Mouse (Mus musculus): ENCODE measurements around the gene Gm39566. TPM values are rescaled to one million over a fixed set of nuclear protein-coding genes. Genes with fewer than 3 reads are reported as not detected.
"Not testable (repeated sequence)": the region's sequence is repeated elsewhere in the genome, so short reads cannot be mapped to it uniquely, and the experiment has no call there.

Gene Gm39566
- not detected in 2 replicates for polyA plus RNA-seq (2014; fragmentation: Nextera tagmentation; extraction: Ambion mirVana)

DNA sequence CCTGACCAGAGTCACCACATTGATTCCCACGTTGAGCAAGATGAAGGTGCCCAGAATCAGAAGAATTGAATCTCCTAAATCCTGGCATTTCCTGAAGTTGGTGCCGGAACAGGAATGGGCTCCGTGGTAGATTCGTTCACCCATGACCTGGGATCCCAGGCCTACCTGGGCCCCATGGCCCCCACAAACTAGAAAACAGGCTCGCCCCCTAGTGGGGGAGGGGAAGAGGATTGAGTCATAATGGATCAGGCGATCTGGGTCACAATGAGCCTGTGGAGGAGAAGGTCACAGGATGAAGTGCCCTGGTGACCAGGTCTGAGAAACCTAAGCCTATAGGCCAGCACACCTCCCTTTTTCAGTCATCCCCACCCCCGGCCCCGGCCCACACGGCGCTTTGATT is at the start of gene Gm39566:
TSS of gene Gm39566 (minus strand) at position 144 of the 400 bp plus-strand sequence.
- Histone ChIP-seq H3K27me3 (replicated peaks; ENCODE audit: control insufficient read depth, insufficient read depth, low read length) (peaks cover 3% of the 10 kb centered on the region), H3K27ac (ENCODE audit: low read depth, low read length) (no peak within 1 kb of the TSS), H3K9ac (ENCODE audit: low read depth, low read length) (no peak within 1 kb of the TSS), H3K4me2 (no peak within 1 kb of the TSS), H3K36me3 (ENCODE audit: control insufficient read depth, insufficient read depth, low read length) (no peaks in the 10 kb centered on the region), H3K4me3 (ENCODE audit: low read depth, low read length) (no peak within 1 kb of the TSS), H3K4me1 (replicated peaks; ENCODE audit: control insufficient read depth, insufficient read depth, low read length) (no peaks in the 10 kb centered on the region), H3K9me3 (ENCODE audit: control insufficient read depth, low read length) (no peaks in the 10 kb centered on the region)
- WGBS: 53% methylated on average over 10 of the region's 10 CpGs
- DNase-seq (ENCODE audit: low spot score) (no peak), ATAC-seq (replicated peaks; ENCODE audit: low FRiP score) (no peak)

DNA sequence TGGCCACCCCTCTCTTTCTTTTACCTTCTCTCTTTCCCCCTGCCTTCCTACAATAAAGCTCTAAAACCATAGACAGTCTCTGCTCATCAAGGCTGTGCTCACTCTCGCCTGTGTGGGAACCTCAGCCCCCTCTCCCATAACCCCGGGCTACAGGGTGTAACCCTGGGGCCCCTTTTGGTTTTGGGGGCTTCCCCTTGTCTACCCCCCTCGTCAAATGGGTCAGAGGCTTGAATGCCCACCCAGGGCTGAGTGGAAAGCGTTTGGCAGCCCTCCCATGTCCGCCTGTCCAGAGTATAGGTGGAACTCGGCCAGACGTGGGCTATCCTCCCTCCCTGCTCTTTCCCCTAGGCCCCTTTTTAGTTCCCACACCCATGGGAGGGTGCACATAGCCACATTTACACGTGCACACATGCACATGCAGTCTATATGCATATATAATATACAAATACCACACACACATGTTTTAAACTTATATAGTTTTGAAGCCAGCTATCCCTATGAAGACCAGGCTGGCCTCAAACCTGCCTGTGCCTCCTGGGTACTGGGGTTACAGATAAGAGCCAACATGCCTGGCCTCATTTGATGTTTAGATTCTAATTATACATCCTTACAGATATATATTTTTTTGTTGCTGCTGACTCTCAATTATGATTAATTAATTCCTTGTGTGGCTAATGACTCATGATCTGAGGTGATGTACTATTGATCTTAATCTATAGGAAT is 49.2 kb upstream of the Gm39566 start:
- H3K36me3 ChIP-seq (ENCODE audit: control insufficient read depth, insufficient read depth, low read length): no peaks in the 10 kb centered on the region
- peak overlapping the region; percentile 55 for H3K9ac ChIP-seq (ENCODE audit: low read depth, low read length)
- ATAC-seq (replicated peaks; ENCODE audit: low FRiP score) (no peak), DNase-seq (ENCODE audit: low spot score) (no peak)
- WGBS: 41% methylated on average over 8 of the region's 8 CpGs
- no peak overlapping the region for H3K4me3 ChIP-seq (ENCODE audit: low read depth, low read length)
- peaks cover 4% of the 10 kb centered on the region; the same call in 1 of the 2 replicates for H3K27me3 ChIP-seq (replicated peaks; ENCODE audit: control insufficient read depth, insufficient read depth, low read length)
- peak overlapping the region; percentile 76 for H3K27ac ChIP-seq (ENCODE audit: low read depth, low read length)
- peak overlapping the region; percentile 33 for H3K4me2 ChIP-seq
- H3K4me1 ChIP-seq (replicated peaks; ENCODE audit: control insufficient read depth, insufficient read depth, low read length): peaks cover 15% of the 10 kb centered on the region
- H3K9me3 ChIP-seq (ENCODE audit: control insufficient read depth, low read length): no peaks in the 10 kb centered on the region

DNA sequence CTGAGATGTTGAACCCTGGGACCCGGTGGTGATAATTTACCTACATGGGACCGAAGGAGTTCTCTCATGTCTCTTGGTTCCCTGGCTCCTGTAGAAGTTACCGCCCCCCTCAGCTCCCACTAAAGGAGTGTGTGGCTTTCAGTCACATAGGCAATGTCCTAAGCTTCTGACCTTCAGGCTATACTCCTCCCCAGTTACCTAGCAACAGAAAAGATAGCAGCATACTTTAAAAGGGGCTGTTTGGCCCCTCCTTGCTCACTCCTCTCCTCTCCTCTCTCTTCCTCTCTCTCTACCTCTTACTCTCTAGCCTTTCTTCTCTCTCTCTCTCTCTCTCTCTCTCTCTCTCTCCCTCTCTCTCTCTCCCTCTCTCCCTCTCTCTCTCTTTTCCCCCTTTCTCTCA is 48.6 kb upstream of the Gm39566 start:
- H3K4me3 ChIP-seq (ENCODE audit: low read depth, low read length); H3K27me3 ChIP-seq (replicated peaks; ENCODE audit: control insufficient read depth, insufficient read depth, low read length); DNase-seq (ENCODE audit: low spot score); H3K9me3 ChIP-seq (ENCODE audit: control insufficient read depth, low read length); H3K36me3 ChIP-seq (ENCODE audit: control insufficient read depth, insufficient read depth, low read length); H3K27ac ChIP-seq (ENCODE audit: low read depth, low read length): not testable (repeated sequence)
- Histone ChIP-seq H3K4me2 (peak overlapping the region; percentile 33), H3K9ac (ENCODE audit: low read depth, low read length) (peak overlapping the region; percentile 55; the same call in 1 of the 2 replicates), H3K4me1 (replicated peaks; ENCODE audit: control insufficient read depth, insufficient read depth, low read length) (peaks cover 15% of the 10 kb centered on the region)
- 64% methylated on average over 3 of the region's 3 CpGs for WGBS
- ATAC-seq (replicated peaks; ENCODE audit: low FRiP score): peak; percentile 54; the same call in 1 of the 2 replicates

DNA sequence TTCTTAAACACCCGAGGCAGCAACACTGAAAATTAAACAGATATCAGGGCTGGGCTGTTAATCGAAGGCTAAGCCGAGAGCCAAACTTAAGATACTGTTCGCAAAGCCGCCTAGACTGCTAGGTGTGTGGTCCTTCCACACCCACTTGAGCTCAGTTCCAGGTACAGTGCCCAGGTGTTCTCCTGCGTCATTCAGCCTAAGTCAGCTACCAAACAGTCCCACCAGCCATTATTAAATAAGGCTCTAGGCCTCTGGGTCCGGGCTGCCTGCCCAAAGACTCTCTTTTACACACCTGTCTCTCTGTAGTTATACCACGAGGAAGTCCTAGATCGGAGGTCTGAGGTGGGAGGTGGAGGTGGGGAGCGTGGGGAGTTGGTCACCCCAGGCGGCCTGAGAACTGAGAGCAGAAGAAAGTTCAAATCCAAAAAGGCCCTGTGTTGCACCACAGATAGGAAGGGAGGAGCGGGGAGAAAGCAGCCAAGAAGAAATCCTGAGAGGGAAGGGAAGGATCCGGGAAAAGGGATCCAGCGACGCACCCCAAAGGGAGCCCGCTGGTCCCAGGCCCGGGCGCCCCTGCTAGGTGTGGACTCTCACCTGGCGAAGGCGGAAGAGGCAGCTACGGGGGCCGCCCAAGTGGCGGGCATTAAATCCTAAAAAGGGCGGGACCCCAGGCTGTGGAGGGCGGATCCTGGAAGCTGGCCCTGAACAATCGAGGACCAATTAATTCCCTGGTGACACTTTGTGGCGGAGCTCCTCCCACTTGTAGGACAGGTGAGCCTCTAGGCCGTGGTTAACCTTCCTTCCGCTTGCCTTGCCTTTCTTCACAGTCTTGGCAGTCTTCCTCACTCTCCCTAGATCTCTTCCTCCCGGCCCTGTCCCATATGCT is 43.3 kb upstream of the Gm39566 start, which contains the start of gene Tnk1:
TSS of gene Tnk1 (minus strand) at position 618 of the 886 bp plus-strand sequence.
- Histone ChIP-seq H3K4me2 (peak within 1 kb of the TSS; percentile 38; the same call in 1 of the 2 replicates), H3K27me3 (replicated peaks; ENCODE audit: control insufficient read depth, insufficient read depth, low read length) (peaks cover 23% of the 10 kb centered on the region), H3K9me3 (ENCODE audit: control insufficient read depth, low read length) (no peaks in the 10 kb centered on the region), H3K27ac (ENCODE audit: low read depth, low read length) (no peak within 1 kb of the TSS), H3K9ac (ENCODE audit: low read depth, low read length) (no peak within 1 kb of the TSS), H3K4me3 (ENCODE audit: low read depth, low read length) (0 out of 2 replicates have a peak within 1 kb of the TSS, but pooled peaks have one; percentile 12), H3K36me3 (ENCODE audit: control insufficient read depth, insufficient read depth, low read length) (no peaks in the 10 kb centered on the region), H3K4me1 (replicated peaks; ENCODE audit: control insufficient read depth, insufficient read depth, low read length) (peaks cover 21% of the 10 kb centered on the region)
- ATAC-seq (replicated peaks; ENCODE audit: low FRiP score): no peak
- DNase-seq (ENCODE audit: low spot score): no peak
- 30% methylated on average over 29 of the region's 30 CpGs for WGBS

DNA sequence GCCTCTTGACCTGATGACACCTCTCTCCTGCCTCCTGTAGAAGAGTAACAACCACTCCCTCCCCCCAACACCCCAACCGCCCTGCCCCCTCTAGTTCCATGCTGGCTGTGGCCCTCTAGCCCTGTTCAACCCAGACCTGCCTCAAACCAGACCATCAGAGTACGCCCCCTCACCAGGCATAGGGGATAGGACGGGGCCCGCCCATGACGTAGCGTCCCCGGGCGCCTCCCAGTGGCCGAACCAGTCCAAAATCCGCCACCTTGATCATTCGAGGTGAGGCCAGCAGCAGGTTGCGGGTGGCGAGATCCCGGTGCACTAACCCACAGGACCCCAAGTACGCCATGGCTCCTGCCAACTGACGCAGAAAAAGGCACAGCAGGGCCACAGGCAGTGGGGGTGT is 40.2 kb upstream of the Gm39566 start:
- H3K27ac ChIP-seq (ENCODE audit: low read depth, low read length): peak overlapping the region; percentile 94
- peak; percentile 53 for DNase-seq (ENCODE audit: low spot score)
- no peak overlapping the region for H3K4me3 ChIP-seq (ENCODE audit: low read depth, low read length)
- no peaks in the 10 kb centered on the region for H3K9me3 ChIP-seq (ENCODE audit: control insufficient read depth, low read length)
- peak overlapping the region; percentile 22; the same call in 1 of the 2 replicates for H3K9ac ChIP-seq (ENCODE audit: low read depth, low read length)
- peak overlapping the region; percentile 49 for H3K4me2 ChIP-seq
- H3K4me1 ChIP-seq (replicated peaks; ENCODE audit: control insufficient read depth, insufficient read depth, low read length): peaks cover 42% of the 10 kb centered on the region
- peaks cover 11% of the 10 kb centered on the region for H3K36me3 ChIP-seq (ENCODE audit: control insufficient read depth, insufficient read depth, low read length)
- 28% methylated on average over 16 of the region's 16 CpGs for WGBS
- H3K27me3 ChIP-seq (replicated peaks; ENCODE audit: control insufficient read depth, insufficient read depth, low read length): peaks cover 23% of the 10 kb centered on the region
- ATAC-seq (replicated peaks; ENCODE audit: low FRiP score): peak; percentile 45

DNA sequence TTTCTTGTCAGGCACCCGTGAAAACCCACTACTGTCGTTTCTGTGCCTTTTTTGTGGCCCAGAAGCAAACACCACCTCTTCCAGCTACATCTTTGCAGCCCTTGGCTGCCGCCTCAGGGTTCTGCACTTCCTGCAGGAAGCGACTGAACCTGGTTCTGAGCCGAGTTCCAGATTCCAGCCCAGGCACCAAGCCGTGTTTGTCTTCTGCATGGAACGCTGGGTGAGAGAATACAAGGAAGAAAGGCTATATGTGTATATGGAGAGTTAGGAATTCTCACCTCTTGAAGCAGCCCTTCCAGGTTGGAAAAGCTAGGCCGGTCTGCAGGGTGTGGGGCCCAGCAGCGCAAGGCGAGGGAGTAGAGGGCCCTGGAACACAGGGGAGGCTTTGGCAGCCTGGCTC is 39.6 kb upstream of the Gm39566 start:
- H3K4me2 ChIP-seq: peak overlapping the region; percentile 49
- H3K36me3 ChIP-seq (ENCODE audit: control insufficient read depth, insufficient read depth, low read length): peaks cover 13% of the 10 kb centered on the region
- ATAC-seq (replicated peaks; ENCODE audit: low FRiP score) (no peak), DNase-seq (ENCODE audit: low spot score) (no peak)
- H3K27me3 ChIP-seq (replicated peaks; ENCODE audit: control insufficient read depth, insufficient read depth, low read length): peaks cover 19% of the 10 kb centered on the region
- no peak overlapping the region; the same call in 1 of the 2 replicates for H3K9ac ChIP-seq (ENCODE audit: low read depth, low read length)
- WGBS: 67% methylated on average over 10 of the region's 10 CpGs
- H3K27ac ChIP-seq (ENCODE audit: low read depth, low read length): peak overlapping the region; percentile 94
- no peaks in the 10 kb centered on the region for H3K9me3 ChIP-seq (ENCODE audit: control insufficient read depth, low read length)
- peaks cover 45% of the 10 kb centered on the region for H3K4me1 ChIP-seq (replicated peaks; ENCODE audit: control insufficient read depth, insufficient read depth, low read length)
- H3K4me3 ChIP-seq (ENCODE audit: low read depth, low read length): no peak overlapping the region

DNA sequence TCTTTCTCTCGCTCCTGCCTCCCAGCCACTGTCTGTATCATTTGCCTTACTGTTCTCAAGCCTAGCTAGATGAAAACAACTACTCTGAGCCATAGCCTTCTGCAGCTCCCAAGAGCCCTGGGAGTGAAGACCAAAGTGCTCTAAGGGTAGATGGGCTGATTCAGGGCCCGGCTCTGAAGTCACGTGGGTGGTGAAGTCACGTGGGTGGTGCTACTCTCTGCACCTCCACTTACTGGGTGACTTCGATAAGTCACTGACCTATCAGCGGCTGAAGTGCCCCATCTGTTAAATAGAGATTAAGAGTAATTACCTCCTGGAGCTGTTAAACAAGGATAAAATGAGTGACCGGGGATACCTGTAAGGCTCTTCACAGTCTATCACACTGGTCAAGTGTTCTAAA is 38.9 kb upstream of the Gm39566 start:
- H3K27me3 ChIP-seq (replicated peaks; ENCODE audit: control insufficient read depth, insufficient read depth, low read length): peaks cover 16% of the 10 kb centered on the region
- DNase-seq (ENCODE audit: low spot score) (peak; percentile 65), ATAC-seq (replicated peaks; ENCODE audit: low FRiP score) (peak; percentile 93)
- H3K9me3 ChIP-seq (ENCODE audit: control insufficient read depth, low read length): no peaks in the 10 kb centered on the region
- peak overlapping the region; percentile 94 for H3K27ac ChIP-seq (ENCODE audit: low read depth, low read length)
- H3K9ac ChIP-seq (ENCODE audit: low read depth, low read length): peak overlapping the region; percentile 4
- peak overlapping the region; percentile 21; the same call in 1 of the 2 replicates for H3K4me3 ChIP-seq (ENCODE audit: low read depth, low read length)
- peaks cover 20% of the 10 kb centered on the region for H3K36me3 ChIP-seq (ENCODE audit: control insufficient read depth, insufficient read depth, low read length)
- H3K4me2 ChIP-seq: peak overlapping the region; percentile 52
- peaks cover 45% of the 10 kb centered on the region for H3K4me1 ChIP-seq (replicated peaks; ENCODE audit: control insufficient read depth, insufficient read depth, low read length)
- WGBS: 43% methylated on average over 7 of the region's 7 CpGs

DNA sequence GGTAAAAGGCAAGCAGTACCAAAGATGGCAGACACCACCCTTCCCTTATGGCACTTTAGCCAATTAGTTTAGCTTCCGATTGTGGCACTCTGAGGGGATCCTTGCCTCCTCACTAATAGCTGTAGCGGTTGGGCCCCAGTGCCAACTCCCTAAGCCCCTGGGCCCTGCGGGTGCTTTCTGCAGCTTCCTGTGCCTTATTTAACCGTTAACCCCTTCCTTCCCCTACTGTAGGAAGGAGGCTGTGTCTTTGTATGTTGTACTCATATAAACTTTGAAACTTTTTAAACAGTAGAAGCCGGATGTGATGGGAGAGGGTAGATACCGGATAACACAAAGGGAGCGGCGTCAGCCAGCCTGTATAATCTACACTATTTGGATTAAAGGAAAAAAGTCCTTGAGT is 35.7 kb upstream of the Gm39566 start:
- Histone ChIP-seq H3K9ac (ENCODE audit: low read depth, low read length) (no peak overlapping the region), H3K9me3 (ENCODE audit: control insufficient read depth, low read length) (no peaks in the 10 kb centered on the region), H3K4me3 (ENCODE audit: low read depth, low read length) (no peak overlapping the region), H3K4me1 (replicated peaks; ENCODE audit: control insufficient read depth, insufficient read depth, low read length) (peaks cover 60% of the 10 kb centered on the region), H3K27ac (ENCODE audit: low read depth, low read length) (peak overlapping the region; percentile 21; the same call in 1 of the 2 replicates), H3K27me3 (replicated peaks; ENCODE audit: control insufficient read depth, insufficient read depth, low read length) (no peaks in the 10 kb centered on the region), H3K4me2 (no peak overlapping the region; the same call in 1 of the 2 replicates), H3K36me3 (ENCODE audit: control insufficient read depth, insufficient read depth, low read length) (peaks cover 24% of the 10 kb centered on the region)
- 72% methylated on average over 8 of the region's 8 CpGs for WGBS
- no peak for ATAC-seq (replicated peaks; ENCODE audit: low FRiP score)
- no peak for DNase-seq (ENCODE audit: low spot score)
